Mouse (Mus musculus): Measurements from ENCODE around the gene Ankef1.

Ankef1 gene

GRCm38 (mm10) chr2:136598743-136599142, 97.0 kb downstream of the Ankef1 start:
- DNase-seq (ENCODE audit: extremely low spot score, low read depth, low spot score): no peak

DNA sequence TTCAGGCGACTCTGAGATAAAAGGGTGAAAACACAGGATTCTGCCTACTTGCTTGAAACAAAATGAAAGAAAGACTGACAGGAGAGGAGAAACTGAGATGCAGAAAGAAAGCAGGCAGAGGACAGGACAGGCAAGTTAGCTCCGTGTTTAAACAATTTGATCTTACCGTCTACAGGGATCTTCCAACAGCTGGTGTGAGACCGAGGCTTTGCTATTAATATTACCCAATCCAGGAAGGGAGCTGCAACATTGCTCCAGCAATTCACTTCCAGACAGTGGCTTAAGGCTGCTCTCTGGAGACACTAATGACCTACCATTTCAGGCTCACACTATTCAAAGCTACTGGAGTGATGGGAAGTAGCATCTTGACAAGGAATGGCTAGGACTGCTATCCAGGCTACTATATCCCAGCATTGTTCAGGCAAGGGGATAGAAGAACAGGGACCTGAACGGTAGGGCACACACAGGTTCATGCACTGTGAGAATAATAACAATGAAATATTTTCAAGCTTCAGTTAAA, 99.0 kb downstream of the Ankef1 start:
- DNase-seq (ENCODE audit: extremely low spot score, low read depth, low spot score): no peak

- DNase-seq (ENCODE audit: extremely low spot score, low read depth, low spot score): no peak
These were observed 99.5 kb downstream of the Ankef1 start for GRCm38 (mm10) chr2:136601206-136601605.

Data from hindlimb bud, embryonic 11.5 days (tissue).